Mouse (Mus musculus) liver, adult (tissue): ENCODE results near the gene Prg2.

Experiments
- GATA4 ChIP-seq: IDR thresholded peaks from 2 replicates; pipeline ENCODE4 v1.6.1; 2014; ENCODE audit warnings: mild to moderate bottlenecking, low read length; ENCODE audit not compliant: insufficient replicate concordance

Gene Prg2

GRCm38 (mm10) chr2:85004341-85004740, 24.1 kb downstream of the Prg2 start:
- TF ChIP-seq GATA4, result no peak

DNA sequence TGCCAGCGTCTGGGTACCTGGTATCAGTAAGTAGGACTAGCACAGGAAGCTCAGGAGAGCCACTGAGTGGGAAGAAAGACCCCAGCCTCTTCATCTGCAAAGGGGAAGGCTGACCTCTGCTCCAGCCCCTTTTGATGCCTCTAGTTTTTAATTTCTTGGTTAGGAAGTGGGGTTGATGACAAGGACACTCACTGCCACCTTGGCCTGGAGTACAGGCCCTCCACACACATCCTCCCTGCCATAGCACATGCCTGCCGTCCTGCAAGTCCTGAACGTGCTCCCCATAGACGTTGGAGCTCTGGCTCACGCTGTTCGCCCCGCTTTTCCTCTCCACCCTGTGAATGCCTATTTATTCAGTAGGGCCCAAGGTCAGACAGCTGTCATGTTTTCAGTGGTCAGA, 26.3 kb downstream of the Prg2 start:
- no peak for TF ChIP-seq GATA4

DNA sequence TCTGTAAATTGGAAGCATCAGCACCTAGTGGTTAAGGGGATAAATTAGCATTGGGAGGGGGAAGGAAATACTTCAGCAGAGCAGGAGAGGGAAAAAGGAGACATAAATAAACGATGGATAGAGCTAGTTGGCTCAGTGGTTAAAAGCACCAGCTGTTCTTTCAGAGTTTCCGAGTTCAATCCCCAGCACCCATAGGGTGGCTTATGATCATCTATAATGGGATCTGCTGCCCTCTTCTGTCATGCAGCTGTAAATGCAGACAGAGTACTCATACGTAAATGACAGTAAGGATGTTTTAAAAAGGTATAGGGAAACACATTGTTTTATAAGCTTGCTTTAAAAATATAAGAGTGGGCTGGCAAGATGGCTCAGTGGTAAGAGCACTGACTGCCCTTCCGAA, 27.5 kb downstream of the Prg2 start:
- no peak for TF ChIP-seq GATA4

GRCm38 (mm10) chr2:85009212-85009611, 29.0 kb downstream of the Prg2 start:
- TF ChIP-seq GATA4, result no peak

DNA sequence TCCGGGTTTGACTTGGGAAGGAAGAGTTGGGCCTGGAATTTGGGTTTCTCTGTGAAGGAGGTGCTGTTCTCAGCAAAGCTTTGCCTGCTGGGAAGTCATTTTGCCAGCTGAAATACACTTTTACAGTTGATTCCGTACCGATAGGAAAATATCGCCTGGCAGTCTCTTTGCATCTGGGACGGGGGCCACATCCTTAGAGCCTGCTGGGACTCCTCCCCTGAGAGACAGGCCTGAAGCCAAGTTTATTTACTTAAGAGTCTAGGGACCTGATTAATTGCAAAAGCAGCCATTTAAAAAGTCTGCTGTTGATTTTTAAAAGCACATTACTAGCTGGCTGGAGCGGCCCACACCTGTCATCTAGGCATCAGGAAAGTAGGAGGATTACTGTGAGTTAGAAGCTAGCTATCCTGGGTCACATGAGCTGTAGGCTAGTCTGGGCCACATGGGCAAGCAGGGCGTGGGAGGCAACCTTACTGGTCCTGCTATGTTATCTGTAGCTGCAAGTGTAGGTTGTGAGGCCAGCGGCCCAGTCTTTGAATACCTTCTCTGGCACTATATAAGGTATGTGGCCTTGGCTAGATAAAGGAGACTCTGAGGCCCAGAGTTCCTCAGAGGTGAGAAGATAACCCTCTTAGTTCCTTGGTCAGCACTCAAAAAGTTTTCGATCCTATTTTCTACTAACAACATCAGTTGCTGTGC, 31.8 kb downstream of the Prg2 start:
- TF ChIP-seq GATA4, result no peak

GRCm38 (mm10) chr2:85012679-85013078, 32.4 kb downstream of the Prg2 start:
- no peak for TF ChIP-seq GATA4

GRCm38 (mm10) chr2:85013826-85014587, 33.7 kb downstream of the Prg2 start:
- no peak for TF ChIP-seq GATA4

DNA sequence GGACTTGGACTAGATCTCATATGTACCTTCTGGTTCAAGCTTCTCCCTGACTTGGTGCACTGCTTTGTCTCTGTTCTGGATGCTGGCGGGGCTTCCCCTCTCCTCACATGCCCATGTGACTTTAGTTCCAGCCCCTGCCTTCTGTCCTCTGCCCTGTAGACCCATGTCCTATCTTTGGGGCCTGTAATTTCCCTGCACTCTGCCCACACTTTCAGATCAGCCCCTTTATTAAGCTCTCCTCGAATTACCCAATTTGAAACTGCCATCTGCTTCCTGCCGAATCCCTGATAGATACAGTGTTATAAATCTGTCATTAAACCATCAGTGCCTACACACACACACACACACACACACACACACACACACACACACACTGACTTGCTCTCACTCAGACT, 34.3 kb downstream of the Prg2 start:
- no peak for TF ChIP-seq GATA4

GRCm38 (mm10) chr2:85022043-85022442, 41.8 kb downstream of the Prg2 start:
- TF ChIP-seq GATA4, result no peak

- TF ChIP-seq GATA4, result no peak
Observed at GRCm38 (mm10) chr2:85026178-85026577, 45.9 kb downstream of the Prg2 start.

DNA sequence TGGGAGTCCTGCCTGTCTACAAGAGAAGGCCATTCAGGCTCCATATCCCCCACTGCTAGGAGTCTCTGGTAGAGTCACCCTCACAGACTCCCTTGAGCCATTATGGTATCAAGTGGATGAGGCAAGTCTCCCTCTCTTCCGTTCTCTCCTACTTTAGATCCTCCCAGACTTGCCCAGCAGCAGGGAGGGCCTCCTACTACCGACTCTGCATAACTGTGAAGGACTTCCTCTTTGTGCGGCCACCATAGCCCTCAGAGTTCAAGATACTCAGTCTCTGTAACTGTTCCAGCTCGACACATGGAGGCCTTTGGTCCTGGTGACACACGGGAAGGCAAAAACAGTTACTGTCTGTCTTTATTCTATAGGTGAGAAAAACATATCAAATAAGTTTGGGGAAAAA, 47.0 kb downstream of the Prg2 start:
- no peak for TF ChIP-seq GATA4

GRCm38 (mm10) chr2:85029897-85030296, 49.6 kb downstream of the Prg2 start:
- no peak for TF ChIP-seq GATA4

DNA sequence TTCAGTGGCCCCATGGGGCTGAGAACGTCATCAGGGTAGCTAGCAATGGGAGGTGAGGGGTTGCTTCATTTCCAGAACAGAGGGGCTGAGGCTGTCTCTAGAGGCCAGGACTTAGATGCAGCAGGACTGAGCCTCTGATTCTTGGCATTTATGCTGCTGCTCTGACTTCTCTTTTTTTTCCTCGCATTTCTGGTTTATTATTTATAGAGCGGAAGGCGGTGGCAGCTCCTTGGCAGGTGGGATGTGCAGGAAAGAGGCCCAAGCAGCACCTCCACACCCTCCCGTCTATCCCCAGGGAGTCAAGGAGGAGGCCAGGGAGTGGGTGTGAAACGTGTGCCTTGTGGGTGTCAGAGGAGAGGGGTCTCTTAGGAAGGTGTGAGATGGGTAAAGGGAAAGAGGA, 50.7 kb downstream of the Prg2 start:
- TF ChIP-seq GATA4, result no peak

GRCm38 (mm10) chr2:85033121-85033520, 52.9 kb downstream of the Prg2 start:
- no peak for TF ChIP-seq GATA4
